Mouse (Mus musculus) cerebellum, adult 2 months (tissue): ENCODE data around the gene Malsu1.

Experiments used
- CTCF ChIP-seq: fragments of 200-500 bp; IDR thresholded peaks from 2 replicates; pipeline ENCODE4 v1.5.1; 2011; ENCODE audit warnings: low read depth, mild to moderate bottlenecking, control low read depth, low read length, moderate library complexity, borderline replicate concordance; ENCODE audit not compliant: insufficient read depth
- POLR2A ChIP-seq: fragments of 200-500 bp; IDR thresholded peaks from 2 replicates; pipeline ENCODE4 v1.6.1; 2011; ENCODE audit warnings: low read length, control low read depth, borderline replicate concordance; ENCODE audit not compliant: insufficient read depth

- TF ChIP-seq CTCF: no peak
- TF ChIP-seq POLR2A: no peak
Observed at GRCm38 (mm10) chr6:49114457-49114856, 40.9 kb downstream of the Malsu1 start.
